Mouse (Mus musculus): ENCODE measurements at regions not wholly inside any gene's neighbourhood (a gene's known extent, or its start where the extent isn't known, plus 50 kb on each side); places are given as distances from the start of the nearest gene placed in this dataset.
"Not testable (repeated sequence)": the region's sequence is repeated elsewhere in the genome, so short reads cannot be mapped to it uniquely, and the experiment has no call there.

- DNase-seq (ENCODE audit: low spot score in 2 of 2) = no peak
Measured at GRCm38 (mm10) chr12:10445738-10446137, 55.2 kb downstream of the Rdh14 start.

GRCm38 (mm10) chr12:10457960-10458655 is 67.5 kb downstream of the Rdh14 start:
- DNase-seq (ENCODE audit: low spot score in 2 of 2) = no peak

GRCm38 (mm10) chr12:10461796-10462195 is 71.2 kb downstream of the Rdh14 start:
- DNase-seq (ENCODE audit: low spot score in 2 of 2) = no peak

GRCm38 (mm10) chr12:10462956-10463355 is 72.4 kb downstream of the Rdh14 start:
- no peak for DNase-seq (ENCODE audit: low spot score in 2 of 2)

GRCm38 (mm10) chr12:10473986-10474385 is 83.4 kb downstream of the Rdh14 start:
- DNase-seq (ENCODE audit: low spot score in 2 of 2) = no peak

- no peak for DNase-seq (ENCODE audit: low spot score in 2 of 2)
Measured at GRCm38 (mm10) chr12:10480781-10481180, 90.2 kb downstream of the Rdh14 start.

GRCm38 (mm10) chr12:10482294-10483010 is 91.9 kb downstream of the Rdh14 start:
- DNase-seq (ENCODE audit: low spot score in 2 of 2) = no peak

- no peak for DNase-seq (ENCODE audit: low spot score in 2 of 2)
Measured at GRCm38 (mm10) chr12:10506721-10507120, 116.1 kb downstream of the Rdh14 start.

GRCm38 (mm10) chr12:10513526-10513925 is 123.0 kb downstream of the Rdh14 start:
- no peak for DNase-seq (ENCODE audit: low spot score in 2 of 2)

GRCm38 (mm10) chr12:10514278-10514677 is 123.7 kb downstream of the Rdh14 start:
- no peak for DNase-seq (ENCODE audit: low spot score in 2 of 2)

GRCm38 (mm10) chr12:10524509-10525286 is 134.1 kb downstream of the Rdh14 start:
- no peak for DNase-seq (ENCODE audit: low spot score in 2 of 2)

- DNase-seq (ENCODE audit: low spot score in 2 of 2) = no peak
Measured at GRCm38 (mm10) chr12:10525934-10526333, 135.4 kb downstream of the Rdh14 start.

GRCm38 (mm10) chr12:10529077-10529476 is 138.5 kb downstream of the Rdh14 start:
- DNase-seq (ENCODE audit: low spot score in 2 of 2) = no peak

GRCm38 (mm10) chr12:10530996-10531395 is 140.4 kb downstream of the Rdh14 start:
- no peak for DNase-seq (ENCODE audit: low spot score in 2 of 2)

- no peak for DNase-seq (ENCODE audit: low spot score in 2 of 2)
Measured at GRCm38 (mm10) chr12:10533971-10534370, 143.4 kb downstream of the Rdh14 start.

- DNase-seq (ENCODE audit: low spot score in 2 of 2) = no peak
Measured at GRCm38 (mm10) chr12:10536239-10536638, 145.7 kb downstream of the Rdh14 start.

GRCm38 (mm10) chr12:10537069-10537468 is 146.5 kb downstream of the Rdh14 start:
- DNase-seq (ENCODE audit: low spot score in 2 of 2) = no peak

- no peak for DNase-seq (ENCODE audit: low spot score in 2 of 2)
Measured at GRCm38 (mm10) chr12:10549481-10550201, 159.1 kb downstream of the Rdh14 start.

GRCm38 (mm10) chr12:10554701-10555100 is 164.1 kb downstream of the Rdh14 start:
- not testable (repeated sequence) for DNase-seq (ENCODE audit: low spot score in 2 of 2)

GRCm38 (mm10) chr12:10562966-10563365 is 172.4 kb downstream of the Rdh14 start:
- DNase-seq (ENCODE audit: low spot score in 2 of 2) = no peak

- no peak for DNase-seq (ENCODE audit: low spot score in 2 of 2)
Measured at GRCm38 (mm10) chr12:10567881-10568280, 177.3 kb downstream of the Rdh14 start.
